Mouse (Mus musculus) cerebellum, adult (tissue): ENCODE results near the gene Adgrv1.

Source experiments
- ATAC-seq: cut with Nextera tagmentation; 2 replicates; pipeline ENCODE4 v1.9.2; 2017; ENCODE audit warnings: mild to moderate bottlenecking, moderate library complexity, mixed read lengths; ENCODE audit not compliant: insufficient number of reproducible peaks, low FRiP score, low TSS enrichment

Adgrv1 gene

DNA sequence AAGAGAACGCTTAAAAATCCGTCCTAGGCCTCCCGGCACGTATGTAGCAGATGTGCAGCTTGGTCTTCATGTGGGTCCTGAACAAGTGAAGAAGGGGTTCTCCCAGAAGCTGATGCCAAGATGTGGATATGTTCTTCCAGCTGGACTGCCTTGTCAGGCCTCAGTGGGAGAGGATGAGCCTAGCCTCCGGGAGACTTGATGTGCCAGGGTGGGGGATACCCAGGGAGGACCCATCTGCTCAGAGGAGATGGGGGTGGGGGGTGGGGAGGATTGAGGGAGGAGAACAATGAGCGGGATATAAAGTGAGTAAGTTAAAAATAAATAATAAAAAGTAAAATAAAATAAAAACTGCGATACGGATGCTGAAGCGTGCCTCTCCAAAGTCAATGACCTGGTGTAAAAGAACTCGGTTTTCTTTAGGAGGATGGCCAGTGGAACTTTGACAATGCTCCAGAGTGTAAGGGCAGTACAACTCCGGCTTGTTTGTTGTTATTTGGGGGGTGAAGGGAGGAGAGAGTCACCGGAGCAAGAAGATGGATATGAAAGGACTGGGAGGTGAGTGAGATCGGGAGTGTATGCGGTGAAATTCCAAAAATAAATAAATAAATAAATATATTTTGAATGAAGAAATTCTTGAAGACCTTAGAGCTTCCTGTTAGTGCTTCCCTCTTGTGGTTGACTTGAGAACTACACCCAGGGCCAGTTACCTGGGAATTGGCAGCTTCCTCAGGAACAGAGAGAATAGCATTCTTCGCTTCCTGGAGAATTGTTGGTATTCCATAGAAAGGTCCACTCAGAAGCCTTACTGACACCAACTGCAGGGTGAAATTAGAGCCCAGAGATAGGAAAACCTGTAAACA, 205.8 kb downstream of the Adgrv1 start:
- ATAC-seq = 0 out of 2 replicates have a peak, but pooled peaks have one; percentile 36

DNA sequence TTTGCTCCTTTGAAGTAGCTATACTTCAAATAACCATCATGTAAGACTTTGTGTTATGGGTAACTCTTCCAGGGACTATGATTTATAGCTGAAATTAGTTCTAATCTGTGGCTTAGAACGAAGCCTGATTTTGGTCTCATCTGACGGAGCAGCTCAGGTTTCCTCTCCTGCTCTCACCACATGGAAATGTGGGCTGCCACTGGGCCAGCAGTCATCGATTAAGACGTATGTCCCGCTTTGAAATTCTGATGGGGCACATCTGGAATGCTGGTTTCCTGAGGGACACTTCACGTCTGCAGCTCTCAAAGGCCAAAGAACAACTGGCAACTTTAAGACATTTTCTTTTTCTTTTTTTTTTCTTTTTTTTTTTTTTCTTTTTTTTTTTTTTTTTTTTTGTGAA, 207.8 kb downstream of the Adgrv1 start:
- ATAC-seq = no peak

DNA sequence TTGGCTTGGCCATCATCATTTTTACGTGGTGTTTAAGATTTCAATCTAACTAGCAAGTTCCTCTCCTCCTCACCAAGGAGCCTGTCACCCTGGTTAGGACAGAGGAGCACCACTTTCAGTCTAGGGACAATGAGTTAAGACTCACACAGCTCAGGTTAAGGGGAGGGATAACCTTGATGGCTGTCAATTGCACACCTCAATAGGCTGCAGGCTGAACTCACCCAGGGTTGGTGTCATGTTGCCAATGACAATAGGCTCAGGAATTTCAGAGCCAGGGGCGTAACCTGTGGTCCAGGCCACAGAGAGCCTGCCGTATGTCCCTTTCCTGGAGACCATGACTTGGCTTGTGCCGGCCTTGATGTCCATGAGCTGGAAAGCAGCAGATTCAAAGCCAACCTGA, 209.0 kb downstream of the Adgrv1 start:
- no peak for ATAC-seq

DNA sequence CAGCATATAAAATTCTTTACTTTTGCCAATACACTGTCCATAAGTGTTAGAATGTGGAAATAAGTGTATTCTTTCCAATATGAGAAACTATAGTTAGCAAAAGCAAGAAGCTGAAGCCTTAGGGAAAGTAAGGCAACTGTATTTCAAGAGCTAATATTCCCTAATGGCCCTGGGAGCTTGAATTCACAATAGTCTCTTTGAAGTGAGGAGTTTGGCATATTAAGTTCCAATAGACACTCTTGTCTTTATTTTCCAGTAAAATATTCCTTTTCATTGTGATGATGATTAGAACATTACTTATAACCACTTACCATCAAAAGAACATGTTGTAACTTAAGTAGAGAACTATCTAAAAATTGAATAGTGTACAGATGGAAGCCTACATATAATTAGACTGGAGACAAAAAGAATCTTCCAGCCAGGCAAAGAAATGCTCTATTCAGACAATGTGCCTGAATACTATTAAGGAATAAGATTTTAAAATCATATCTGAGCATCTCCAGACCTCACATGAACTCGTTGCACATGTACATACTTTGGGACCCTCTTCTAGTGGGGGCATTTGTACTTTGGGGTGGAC, 225.0 kb downstream of the Adgrv1 start:
- no peak for ATAC-seq

DNA sequence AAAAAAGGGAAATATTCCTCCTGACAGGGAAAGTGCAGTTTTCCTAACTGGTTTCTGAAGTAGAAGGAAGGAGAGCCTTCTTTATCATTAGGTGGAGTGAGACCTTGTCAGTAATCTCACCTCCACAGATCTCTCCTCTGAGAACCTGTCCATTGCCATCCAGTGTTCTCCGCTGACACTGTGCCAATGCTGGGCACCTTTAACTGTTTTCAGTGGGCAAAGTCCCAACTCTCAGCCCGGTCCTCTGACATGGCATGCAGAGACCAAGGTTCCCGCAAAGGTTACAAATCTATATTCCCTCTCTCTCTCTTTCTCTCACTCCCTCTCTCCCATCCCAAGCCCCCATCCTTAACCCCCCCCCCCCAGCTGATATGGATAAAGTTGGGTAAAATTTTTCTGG, 230.1 kb downstream of the Adgrv1 start:
- no peak for ATAC-seq

DNA sequence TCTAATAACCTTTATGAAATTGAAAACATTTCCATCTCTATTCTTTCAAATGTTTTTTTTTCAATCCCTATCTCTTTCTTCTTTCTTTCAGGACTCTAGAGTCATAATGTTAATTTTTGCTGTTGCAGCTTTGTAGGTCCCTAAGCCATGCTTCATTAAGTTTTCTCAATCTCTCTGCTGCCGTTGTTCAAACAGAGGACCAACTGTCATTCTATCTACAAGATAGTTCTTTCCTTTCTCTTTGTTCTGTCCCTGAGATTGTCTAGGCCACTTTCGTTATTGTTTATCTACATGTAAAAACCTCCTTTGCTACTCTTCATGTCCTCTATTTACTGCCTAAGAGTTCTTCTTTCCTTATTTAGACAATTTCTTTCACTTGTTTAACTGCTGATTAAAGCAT, 230.8 kb downstream of the Adgrv1 start:
- no peak for ATAC-seq

DNA sequence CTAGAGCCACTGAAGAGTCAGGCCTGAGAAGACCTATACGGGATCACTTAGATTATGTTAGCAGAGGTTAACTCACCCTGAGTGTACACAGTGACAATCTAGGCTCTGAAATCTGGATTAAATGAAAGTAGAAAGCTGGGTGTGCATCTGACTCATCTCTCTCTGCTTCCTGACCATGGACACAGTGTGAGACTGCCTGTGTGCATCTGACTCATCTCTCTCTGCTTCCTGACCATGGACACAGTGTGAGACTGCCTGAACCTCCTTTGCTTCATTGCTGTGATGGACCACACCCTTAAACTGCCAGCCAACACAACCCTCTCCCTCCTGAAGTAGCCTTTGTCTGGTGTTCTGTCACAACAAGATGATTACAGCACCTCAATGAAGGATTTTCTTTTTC, 231.2 kb downstream of the Adgrv1 start:
- peak; percentile 78; the same call in 1 of the 2 replicates for ATAC-seq

DNA sequence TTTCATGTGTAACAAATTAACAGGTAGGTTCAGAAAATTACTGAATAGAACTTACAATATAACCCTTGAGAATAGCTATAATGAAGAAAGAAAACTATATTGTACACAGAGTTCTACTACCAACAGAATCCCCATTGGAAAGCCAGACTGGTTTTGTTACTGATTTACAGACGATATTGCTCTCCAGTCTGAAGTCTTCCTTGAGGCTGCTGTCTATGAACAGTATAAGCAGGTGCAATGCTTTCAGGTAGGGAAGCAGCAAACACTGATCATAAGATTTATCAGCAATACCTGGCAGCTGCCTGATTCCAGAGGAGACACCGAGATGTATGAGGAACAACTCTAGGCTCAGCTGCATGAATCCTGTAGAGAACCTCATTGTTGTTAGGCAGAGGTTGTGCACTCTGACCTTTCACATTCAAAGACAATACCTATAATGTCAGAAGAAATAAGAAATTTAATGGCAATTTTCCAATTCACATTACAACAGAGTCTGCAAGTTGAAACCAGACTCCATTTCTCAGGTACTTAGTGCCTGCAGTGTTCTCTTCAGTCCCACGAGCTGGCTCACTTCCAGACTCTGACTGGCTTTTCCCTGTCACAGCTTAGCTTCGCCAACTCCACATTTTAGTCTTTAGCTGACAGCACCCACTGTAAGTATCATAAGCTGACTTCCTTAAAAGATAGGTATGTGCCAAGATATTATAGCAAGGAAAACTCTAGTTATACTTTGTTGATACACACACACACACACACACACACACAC, 247.2 kb downstream of the Adgrv1 start:
- no peak for ATAC-seq

DNA sequence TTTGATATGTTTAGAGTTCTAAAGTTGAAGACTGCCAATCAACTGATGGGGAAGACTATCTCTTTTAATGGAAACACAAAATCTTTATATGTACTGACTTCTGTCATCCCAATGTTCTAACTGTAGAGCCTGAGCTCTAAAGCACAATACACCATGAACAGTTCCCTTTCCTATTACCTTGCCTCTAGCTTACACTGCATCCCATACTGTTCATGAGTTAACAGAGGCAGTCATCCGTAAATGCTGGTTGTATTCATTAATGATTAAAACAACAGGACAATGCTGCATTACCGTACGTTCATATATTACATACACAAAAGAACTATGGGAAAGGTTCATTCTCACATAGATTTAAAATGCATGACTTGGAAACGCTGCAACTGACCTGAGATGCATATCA, 251.1 kb downstream of the Adgrv1 start:
- no peak for ATAC-seq

DNA sequence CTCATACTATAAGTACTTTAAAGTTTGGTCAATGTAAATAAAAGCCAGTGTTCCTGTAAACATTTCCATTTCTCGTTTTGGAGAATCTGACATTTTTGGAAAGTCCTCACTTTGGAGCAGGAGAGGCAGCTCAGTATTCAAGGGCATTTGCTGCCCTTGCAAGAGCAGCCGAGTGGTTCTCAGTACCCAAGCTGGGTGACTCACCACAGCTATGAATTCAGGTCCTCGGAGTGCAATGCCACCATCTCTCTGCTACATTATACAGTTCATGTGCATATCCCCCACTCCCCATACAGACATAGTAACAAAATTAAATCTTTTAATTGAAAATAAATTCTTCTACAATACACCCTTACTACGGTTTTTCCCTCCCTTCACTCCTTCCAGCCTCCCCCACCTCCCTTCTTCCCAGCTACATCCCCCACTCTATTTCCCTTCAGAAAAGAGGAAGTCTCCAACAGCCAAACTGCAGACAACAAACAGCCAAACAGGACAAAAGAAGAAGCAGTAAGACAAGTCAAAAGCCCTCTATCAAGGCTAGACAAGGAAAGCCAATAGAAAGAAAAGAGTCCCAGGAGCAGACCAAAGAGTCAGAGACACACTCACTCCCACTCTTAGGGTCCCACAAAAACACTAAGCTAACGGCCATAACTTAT, 262.0 kb downstream of the Adgrv1 start:
- ATAC-seq = no peak

DNA sequence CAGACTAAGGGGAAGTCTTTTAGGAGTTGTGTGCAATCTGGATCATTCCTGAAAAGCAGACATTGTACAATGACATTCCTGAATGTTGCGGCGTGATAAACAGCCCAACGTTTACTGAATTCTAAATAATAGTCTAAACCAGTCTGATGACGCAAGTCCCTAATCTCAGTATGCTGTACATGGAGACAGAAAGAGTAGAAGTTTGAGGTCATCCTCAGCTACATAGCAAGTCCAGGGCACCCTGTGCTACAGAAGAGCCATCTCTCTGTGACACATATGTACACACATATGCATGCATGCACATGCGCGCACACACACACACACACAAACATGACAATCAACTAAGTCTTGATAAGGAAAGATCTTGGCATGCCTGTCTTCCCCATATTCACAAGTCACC, 262.8 kb downstream of the Adgrv1 start:
- no peak for ATAC-seq

DNA sequence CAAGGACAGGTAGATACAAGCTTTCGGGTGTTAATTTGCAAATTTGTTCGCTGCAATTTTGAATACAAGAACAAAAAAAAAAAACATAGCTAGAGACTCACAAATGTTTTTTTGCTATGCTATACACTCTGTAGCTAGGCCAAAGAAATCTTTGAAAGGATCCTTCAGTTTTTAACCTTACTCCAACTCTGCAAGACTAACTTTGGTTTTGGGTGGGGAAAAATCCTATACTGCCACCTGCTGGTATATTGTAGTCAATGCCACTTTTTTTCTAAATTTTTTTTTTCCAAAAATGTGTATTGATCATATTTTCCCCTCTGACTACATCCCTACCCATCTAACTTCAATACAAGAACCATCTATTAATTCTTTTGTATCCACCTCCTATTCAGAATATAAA, 263.4 kb downstream of the Adgrv1 start:
- peak; percentile 36; the same call in 1 of the 2 replicates for ATAC-seq

DNA sequence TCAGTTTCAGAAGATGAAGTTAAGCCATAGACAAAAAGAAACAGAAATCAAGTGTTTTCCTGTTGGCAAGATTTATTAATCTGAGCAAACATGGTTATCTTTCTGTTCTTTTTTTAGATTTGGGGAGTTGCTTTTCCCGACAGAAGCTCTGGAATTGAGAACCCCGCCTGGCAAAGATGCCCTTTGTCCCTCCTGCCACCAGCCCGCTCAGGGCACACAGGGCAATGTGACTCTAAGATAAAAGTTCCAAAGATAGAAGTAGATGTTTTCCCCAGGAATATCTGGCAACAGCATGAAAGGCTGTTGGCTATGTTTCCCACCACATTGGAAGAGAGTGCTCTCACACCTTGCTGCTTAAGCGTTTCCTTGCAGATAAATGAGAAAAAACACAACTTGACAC, 264.0 kb downstream of the Adgrv1 start:
- ATAC-seq = no peak

DNA sequence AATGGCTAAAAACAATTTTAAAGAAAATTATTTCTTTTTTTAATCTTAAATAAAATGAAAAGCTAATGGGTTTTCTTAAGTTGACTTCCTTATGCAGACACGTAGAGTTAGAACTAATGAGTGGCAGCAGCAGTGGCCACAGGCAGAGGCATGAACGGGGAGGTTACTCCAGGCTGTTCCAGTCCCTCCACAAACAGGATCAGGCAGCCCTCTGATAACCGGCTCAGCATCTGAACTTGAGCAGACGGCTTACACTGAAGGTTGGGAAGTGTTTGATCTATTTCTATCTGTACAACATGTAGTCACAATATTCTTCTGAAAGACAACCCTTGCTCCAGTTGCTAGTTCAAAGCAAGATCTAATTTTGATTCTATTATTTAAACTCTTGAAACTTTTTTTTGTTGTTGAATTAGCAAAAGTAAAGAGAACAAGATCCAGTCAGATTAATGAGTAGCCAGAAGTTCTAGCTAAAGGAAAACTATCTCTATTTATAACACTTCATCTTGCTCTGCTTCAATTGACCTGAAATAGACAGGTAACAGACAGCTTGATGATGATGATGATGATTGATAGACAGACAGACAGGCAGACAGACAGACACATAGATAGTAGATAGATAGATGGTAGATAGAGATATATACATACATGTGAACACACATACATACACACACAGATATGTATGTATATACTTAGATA, 265.1 kb downstream of the Adgrv1 start:
- no peak for ATAC-seq

DNA sequence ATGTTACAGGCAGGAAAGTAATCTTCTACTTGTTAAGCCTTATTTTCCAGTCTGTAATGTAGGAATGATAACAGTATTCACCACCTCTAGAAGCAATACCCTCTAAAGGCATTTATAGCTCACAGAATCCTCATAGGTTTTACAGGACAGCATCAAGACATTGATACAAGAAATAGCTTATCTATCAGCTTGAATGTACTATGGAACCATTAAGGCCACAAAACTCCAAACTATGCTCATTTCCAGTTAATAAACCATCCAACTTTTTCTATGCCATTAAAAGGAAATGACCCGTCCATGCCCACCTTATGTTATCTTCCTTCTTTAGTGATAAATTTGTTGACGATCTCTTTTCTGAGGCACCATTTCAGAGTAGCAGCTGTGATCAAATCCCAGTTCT, 272.6 kb downstream of the Adgrv1 start:
- ATAC-seq = no peak

DNA sequence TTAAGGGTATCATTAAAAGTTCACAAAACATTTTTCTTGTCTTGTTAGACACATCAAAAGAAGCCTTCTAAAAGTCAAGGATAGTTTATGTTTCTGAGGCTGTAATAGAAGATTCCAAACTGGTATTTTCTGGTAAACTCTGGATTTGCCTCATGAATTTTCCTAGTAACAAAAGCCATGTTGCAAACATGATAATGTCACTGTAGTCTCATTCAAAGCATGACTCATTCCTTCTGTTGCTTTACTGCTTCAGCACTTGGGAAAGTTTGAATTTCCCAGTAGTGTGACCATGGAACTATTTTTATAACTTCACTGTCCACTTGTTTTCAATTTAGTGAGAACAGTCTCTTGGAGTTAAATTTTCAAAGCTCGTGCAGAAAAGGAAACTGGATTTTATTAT, 274.2 kb downstream of the Adgrv1 start:
- ATAC-seq = no peak

DNA sequence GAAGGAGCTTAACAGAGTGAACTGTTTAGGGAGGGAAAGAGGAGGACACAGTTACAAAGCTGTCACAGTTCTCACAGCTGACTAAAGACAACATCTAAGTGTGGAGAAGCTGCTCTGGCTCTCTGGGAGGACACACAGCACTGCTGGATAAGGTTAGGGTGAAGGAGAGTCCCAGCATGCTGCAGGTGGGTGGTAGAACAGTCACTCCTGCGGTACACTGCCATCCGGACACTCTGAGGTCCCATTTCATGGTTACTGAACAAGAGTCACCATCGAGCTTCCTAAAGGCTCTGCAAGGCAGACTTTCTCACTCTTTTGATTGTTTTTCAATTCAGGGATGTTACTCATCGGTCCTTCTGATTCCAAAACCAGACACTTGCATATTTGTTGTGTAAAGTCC, 274.6 kb downstream of the Adgrv1 start:
- ATAC-seq = no peak

DNA sequence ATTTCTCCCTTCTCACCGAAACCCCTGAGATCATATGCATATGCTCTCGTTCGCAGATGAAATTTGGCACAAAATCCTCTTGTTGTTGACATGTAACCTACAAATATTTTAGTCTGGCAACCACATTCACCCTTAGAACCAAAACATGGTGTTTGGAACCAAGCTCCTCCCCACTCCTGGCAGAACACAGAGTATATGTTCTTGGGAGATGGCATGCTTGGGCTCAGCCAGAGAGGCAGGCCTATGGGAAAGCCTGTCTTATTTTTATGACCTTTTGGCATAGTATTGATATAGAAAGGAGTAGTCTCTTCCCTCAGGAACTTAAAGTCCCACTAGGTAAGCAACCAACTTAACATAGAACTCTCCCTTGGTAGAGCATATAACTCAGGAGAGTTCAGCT, 275.7 kb downstream of the Adgrv1 start:
- ATAC-seq = no peak

DNA sequence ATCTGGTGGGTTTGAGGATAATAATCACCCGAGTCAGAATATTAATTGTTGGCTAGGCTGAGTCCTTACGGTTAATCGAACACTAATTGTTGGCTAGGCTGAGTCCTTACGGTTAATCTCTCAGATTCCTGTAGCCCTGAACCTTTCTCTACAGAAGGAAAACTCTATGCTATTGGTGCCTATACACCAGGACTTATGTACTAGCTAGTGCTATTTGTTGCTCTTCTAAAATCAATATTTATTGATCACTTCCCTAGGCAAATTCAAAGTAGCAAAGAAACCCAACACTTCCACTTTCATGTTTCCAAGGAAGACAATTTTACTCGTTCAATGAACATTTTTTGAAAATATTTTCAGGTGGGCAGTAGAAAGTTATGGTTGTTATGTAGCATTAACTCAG, 278.4 kb downstream of the Adgrv1 start:
- ATAC-seq = no peak

DNA sequence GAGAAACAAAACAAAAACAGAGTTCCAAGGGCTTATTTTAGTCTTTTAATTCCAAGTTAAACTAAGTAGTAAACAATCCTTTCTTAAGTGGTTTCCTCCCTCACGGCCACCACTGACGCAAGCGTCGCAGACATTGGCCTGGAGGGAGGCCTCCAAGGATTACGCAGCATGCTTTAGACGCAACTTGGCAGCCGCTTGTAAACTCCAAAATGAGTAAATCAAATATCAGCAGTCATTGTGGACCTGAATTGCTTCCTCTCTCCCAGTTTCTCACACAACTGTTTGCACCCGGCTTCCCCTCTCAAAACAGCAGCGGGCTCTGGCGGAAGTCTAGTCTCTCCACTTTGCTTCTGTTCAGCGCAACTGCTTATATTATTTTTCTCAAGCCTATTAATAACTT, 280.7 kb downstream of the Adgrv1 start:
- ATAC-seq = no peak
